Mouse (Mus musculus) adrenal gland, postnatal 4 days (tissue): ENCODE results near the gene Fbxw4. TPM values are rescaled to one million over a fixed set of nuclear protein-coding genes. Genes with fewer than 3 reads are reported as not detected.

Experiments used
- DNase-seq, 2 experiments: peaks; one replicate each; pipeline ENCODE4 v3.0.0; 2021 to 2022; ENCODE audit warnings: low spot score in 2 of 2, mixed read lengths in 2 of 2
- total RNA-seq, 2 experiments: library from RNA; stranded (reverse); gene quantifications; 2 replicates each; pipeline ENCODE4 v1.2.3; 2021

Gene Fbxw4
- total RNA-seq, 2 experiments from 2014 or later = 29.3 to 31.6 TPM

DNA sequence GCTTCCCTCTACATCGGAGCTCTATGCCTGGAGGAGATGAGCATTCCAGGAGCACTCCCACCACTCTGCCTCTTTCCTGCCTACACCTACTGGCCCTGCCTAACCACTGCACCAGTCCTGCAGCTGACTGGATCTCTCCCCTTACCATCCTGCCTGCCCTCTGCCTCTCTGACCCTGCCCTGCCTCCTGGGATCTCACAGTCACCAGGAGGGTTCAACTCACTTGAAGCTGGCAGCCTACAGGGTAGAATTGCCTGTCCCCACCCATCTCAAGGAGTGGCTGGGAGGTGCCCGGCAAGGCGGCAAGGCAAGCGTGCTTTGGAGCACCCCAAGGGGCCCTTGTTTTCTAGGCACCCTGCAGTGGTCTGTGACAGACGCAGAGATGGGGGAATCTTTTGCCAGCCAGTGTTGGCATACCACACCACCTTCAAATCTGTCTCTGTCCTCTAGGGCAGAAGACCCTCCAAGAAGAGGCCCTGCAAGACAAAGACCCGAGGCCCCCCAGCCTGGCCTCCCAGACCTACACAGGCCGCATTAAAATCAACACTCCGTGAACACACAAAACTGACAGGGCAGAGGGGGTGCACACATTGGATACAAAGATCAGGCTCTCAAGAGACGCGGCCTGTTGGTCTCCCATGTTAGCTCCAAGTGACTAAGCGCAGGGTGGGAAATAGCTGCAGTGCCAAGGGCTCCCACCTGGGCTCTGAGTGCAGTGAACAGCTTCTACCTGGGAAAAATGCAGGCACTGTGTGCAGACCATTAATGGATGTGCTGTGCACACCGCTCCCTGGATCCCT is 44.5 kb downstream of the Fbxw4 start:
- DNase-seq = no peak

DNA sequence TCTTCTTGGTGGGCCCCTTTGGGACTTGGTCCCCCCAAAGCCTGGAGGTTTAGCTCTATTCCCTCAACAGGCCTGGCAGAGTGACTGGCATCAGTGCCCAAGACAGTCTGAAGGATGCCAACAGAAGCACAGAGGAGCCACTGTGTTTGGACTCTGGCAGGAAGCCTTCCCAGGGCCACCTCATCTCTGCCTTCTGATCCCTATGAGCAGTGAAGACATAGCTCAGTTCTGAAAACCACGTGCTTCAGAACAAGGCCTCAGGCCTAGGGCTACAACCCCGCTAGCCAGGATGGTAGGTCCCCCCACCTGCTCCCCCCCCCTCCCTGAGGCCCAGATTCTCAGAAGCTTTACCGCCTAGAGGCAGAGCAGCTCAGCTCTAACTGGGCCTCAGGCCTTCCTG is 45.2 kb downstream of the Fbxw4 start:
- DNase-seq = no peak

DNA sequence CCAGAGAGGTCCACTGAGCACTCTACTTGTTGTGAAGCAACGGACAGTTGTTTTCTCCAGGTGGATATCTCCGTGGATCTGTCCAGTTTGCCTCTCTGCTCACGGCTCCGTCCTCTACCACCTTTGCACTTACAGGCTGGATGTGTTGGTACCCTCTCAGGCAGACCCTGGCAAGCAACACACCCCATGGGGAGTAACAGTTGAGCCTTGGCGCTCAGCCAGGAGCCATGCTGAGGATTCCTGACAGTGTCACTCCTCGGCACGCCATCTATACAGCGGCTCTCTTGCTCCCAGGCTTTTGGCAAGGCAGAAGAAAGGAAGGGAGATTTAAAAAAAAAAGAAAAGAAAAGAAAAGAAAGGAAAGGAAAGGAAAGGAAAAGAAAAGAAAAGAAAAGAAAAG is 45.7 kb downstream of the Fbxw4 start:
- DNase-seq = no peak

DNA sequence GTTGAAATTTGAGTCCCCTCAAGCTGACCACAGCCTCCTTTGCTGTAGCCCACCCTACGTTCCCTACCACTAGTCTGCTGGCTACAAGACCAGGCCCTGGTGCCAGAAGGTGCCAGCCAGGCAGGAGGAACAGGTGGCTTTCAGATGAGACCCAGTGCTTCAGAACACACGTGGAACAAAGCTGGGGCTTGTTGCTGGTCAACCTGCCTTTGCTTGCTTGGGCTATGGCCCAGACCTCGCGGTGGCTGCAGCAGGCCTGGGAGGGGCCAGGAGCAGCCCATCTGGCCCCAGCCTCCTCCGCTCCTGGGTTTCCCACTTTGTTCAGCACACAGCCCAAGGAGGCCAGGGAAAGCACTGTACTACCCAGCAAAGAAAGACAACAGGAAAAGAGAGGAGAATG is 49.3 kb downstream of the Fbxw4 start:
- DNase-seq = no peak

DNA sequence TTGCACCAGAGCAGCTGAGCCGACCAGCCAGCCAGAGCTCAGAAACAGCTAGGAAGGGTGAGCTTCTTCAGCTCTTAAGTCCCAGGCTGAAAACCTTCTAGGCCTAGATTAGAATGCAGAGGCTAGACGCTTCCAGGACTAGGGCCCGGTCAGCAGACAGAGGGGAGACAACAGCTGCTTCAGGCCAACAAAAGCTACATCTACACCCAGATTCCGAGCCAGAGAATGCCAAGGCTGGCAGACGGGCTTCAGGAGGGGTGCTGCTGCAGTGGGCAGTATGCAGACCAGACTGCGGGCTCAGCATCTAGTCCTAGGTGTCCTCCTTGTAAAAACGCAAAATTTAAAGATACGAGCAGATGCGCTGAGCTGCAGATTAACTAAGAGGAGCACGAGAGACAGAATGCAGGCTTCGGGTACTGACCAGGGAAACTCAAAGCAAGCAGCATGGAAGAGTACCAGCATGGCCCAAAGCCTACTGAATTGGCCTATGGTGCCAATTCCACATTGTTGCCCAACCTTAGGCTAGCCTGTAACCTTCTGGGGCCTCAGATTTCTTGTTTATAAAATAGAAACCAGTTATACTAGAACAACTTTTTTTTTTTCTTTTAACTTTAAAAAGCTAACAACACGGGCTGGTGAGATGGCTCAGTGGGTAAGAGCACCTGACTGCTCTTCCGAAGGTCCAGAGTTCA is 51.3 kb downstream of the Fbxw4 start:
- DNase-seq = no peak

DNA sequence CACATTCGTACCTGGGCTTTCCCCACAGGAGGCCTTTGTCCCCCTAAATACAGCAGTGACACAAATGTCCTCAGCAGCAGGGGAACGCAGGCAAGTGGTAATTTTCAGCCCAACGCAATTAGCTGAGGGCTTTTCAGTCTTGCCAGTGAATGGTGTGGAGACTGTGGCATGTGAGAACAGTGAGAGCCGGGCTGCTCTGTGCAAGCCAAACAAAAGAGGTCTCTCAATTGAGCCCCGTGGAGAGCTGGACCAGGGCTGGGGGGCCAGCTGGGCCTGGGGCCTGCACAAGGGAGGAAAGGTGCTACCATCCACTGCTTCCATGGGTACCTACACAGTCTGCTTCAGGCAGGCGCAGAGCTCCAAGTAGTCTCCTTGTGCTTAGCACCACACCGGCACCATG is 52.6 kb downstream of the Fbxw4 start:
- no peak for DNase-seq

DNA sequence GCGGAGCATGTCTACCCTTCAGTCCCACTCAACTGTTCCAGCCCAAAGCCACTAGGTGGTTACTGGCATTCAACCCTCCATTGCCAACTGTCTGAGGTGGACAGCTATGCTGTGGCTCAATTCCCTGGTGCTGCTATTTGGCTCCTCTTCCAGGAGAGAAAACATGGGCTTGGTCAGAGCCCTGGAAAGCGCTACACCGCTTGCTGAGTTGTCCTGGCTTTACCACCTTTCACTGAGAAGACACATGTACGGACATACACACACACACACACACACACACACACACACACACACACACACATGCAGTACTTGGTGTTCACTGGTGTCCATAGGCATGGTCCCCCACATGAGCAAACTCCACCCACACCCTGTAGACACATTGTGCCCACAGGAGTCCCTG is 53.4 kb downstream of the Fbxw4 start:
- no peak for DNase-seq

DNA sequence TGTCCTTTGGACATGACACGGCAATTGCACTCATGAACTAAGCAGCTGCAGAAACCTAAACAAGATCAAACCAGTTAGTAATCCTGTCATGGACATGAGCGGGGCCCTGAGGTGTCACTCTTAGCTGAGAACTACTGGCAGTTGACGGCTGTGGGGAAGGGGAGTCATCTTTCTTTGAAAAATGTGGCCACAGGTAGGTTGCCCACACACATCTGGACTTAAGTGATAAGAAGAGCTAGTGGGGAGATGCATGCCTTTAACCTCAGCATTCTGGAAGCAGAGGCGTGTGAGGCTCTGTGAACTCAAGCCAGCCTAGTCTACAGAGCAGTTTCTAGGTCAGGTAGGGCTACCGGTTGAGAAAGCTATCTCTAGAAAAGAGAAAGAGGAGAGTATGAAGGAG is 57.5 kb downstream of the Fbxw4 start:
- no peak for DNase-seq

DNA sequence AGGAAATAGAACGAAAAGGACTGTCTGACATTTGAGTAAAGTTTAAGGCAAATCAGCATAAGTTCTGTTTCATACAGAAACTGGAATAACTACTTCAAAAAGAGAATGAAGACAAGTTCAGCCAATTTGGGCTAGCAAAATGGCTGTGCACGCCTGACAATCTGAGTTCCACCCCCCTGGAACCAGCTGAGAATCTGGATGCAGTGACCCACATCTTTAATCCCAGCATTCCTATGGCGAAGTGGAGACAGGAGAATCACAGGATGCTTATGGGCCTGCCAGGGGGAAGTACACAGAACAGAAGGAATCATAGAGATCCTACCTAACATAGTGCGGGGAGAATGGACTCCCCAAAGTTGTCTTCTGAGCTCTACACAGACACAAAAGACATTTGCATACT is 63.0 kb downstream of the Fbxw4 start:
- DNase-seq = no peak

DNA sequence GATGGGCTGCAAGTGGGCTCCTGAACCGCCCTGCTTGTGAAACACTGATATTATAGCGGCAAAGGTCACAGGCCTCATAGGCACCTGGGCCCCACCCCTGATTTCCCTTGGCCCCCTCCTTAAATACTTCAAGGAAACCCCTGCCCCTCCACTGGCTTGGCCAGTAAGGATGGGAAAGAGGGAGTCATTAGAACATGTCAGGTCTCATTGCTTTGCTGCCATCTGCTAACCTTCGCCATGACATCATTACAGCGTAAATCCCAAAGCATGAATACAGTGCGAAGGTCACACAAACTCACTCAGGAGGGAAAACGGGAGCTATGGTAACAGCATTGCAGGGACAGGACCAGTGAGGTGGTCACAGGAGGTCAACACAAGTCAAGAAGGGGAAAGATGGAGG is 63.7 kb downstream of the Fbxw4 start:
- no peak for DNase-seq

DNA sequence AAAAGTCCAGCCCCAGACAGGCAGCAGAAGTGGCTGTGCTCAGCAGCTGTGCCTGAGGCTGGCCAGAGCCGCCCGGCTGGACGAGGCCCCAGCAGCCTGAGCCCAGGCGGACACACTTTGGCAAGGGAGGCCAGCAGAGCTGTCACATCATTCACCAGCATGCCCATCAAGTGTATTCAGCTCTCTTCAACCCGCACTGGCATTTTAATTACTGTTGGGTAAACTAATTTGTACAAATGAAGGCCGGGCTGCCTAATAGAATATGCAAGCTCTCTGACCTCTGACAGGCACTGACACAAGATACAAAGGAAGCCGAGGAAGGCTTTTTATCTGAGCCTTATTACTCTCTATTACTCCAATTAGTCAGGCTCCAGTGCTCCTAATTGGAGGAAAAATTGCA is 64.1 kb downstream of the Fbxw4 start:
- no peak for DNase-seq

DNA sequence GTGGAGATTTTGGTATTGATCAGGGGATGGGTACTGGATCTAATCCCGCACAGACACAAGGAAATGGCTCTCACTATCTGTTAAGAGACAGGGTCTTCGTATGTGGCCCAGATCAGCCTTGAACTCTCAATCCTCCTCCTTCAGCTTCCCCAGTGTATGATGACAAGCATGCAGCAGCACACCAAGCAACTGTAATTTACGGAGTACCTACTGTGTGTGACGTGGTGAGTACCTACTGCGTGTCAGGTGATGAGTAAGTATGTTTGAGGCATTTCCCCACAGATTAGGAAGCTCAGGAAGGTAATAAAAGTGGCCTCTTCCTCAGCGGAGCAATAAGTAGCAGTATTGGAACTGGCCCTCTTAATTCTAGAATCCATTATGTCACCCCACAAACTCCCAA is 64.6 kb downstream of the Fbxw4 start:
- DNase-seq = no peak

DNA sequence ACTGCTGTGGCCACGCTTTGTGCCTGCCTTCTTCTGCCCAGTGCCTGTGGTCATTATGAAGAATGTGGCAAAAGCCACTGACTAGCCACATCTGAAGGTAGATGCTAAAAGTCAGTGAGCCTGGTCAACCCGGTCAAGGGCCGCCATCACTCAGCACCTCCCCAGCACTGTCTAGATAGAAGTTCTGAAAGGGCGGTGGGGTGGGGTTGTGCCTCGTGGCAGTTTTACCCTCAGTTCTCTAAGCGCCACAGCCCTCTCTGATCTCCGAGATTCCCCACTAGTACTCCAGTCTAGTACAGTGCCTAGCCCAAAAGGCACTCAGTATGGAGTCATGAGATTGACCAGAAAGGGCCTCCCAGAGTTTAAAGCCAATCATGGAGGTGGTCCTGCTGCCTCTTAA is 66.0 kb downstream of the Fbxw4 start:
- DNase-seq = no peak

DNA sequence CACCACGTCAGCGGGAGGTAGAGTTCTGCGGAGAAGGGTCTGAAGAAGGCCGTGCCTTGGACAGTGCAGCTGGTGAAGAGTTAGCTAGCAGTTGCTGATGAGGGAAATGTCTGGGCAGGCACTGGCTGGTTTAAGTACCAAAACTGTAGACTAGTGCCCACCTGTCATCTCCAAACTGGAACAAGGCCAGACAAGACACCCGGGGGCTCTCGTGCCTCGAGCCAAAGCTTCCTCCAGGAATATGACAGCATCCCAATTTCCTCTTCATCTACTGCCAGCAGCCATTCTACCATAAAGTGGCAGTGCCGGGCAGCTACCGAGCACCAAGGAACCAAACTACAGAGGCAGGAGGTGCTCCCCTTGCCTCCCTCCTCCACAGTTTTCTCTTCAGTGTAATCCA is 67.2 kb downstream of the Fbxw4 start:
- DNase-seq = no peak

DNA sequence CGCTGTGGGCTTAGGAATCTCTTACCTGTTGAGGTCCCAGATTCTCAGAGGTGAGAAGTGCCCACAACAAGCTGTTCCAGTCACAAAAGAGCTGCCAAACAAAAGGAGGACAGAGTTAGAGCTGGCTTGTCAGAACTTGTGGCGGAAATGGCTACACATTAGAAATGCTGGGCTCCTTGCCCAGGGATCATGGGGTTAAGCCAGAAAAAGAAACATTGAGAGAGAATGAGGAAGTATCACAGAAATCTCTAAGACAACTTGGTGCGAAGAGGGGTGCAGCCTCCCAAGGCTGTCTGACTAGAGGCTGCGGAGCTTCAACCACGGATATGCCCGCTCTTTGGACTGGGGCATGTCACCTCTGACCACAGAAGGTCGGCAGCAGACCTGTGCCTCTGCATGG is 68.4 kb downstream of the Fbxw4 start:
- no peak for DNase-seq

DNA sequence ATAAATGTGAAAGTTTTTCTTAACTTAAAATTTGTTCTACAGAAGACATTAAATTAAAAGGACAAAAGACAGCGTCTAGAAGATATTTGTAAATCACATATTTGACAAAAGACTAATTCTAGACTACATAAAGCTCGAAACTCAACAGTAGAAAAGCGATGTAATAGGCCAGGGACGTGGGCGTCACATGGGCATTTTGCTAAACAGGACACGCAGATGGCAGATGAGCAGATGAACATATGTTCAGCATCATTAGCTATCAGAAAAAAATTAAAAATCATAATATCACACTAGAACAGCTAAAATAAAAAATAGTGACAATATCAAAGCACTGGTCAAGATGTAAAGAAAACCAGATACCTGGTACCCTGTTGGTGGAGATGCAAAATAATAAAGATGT is 70.4 kb downstream of the Fbxw4 start:
- no peak for DNase-seq

DNA sequence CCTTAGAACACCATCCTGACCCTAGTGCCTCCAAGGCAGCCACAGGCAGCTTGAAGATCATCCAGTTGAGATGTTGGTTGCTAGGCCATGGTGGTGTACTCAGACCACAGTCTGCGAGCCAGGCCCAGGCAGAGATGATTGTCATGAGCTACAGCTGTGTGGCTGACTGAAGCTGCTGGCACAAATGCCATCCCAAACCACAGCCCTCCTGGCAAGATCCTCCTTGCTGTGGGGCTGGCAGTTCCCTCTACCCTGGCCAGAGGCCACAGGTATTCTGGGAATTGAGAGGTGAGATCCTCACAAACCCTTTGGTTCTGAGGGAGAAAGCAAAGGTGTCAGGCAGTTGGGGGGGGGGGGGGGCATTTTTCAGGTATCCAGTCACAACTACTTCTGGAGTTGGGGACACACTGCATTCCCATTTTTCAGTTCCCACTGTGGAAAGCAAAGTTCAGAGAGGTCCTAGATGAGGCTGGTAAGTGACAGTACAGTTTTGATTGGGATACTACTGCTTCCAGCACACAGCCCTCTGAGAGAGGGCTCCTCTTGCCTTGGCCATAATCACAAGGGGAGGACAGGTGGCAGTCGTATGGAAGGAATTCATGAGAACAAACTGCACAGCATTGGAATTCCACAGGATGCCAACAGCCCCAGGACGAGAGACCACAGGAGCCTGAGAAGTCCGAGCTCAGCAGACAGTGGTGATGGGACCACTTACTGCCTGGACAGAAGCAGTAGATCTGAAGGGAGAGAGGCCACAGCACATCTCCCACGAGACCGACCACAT is 72.4 kb downstream of the Fbxw4 start:
- no peak for DNase-seq

DNA sequence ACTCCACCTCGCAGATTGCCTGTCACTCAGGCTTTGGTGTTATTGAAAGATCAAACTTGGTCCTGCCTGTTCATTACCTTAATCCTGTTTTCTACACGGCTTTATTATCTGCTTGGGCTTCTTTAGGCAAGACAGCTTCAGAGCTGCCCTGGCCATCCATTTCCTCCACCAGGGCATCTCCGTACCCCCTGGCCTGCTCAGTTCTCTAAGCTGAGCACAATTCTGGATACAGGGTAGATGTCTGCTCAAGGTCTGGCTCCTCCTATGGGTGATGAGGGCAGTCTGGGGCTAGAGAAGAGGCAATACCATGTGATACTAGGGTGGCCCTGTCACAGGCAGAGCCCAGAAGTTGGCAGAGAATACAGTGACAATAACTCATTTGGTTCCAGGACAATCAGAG is 73.3 kb downstream of the Fbxw4 start:
- DNase-seq = no peak

DNA sequence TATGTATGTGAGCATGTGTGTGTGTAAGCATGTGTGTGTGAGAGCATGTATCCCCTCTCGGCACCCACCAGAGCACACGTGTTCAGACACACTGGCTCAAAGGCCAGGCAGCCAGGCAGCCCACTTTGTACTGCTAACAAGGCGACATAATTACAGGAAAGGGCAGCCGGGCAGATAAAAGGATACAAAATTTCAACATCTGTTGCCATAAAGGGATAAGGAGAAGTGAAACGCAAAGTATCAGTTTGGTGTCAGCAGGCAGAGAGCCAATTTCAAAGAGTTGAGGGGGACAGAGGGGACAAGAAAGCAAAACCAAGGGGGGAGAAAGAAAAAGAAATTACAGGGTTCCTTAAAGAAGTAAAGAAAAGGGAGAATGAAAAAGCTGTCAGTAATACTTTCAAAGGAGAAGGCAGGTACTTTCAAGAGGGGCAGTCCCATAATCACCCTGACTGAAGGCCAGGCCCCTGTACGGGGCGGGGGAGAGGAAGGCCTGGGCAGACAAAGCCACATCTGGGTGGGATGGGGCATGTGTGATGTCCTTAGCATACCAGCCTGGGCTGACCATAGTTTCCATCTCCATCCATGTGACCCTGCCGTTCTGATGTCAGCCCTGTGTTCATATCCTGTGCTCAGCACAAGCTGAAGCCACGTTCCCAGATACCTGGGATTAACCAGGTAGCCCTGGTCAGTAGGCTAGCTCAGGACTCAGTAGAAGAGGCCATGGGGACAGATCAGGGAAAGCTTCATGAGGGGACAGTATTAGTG is 75.1 kb downstream of the Fbxw4 start:
- DNase-seq = no peak

DNA sequence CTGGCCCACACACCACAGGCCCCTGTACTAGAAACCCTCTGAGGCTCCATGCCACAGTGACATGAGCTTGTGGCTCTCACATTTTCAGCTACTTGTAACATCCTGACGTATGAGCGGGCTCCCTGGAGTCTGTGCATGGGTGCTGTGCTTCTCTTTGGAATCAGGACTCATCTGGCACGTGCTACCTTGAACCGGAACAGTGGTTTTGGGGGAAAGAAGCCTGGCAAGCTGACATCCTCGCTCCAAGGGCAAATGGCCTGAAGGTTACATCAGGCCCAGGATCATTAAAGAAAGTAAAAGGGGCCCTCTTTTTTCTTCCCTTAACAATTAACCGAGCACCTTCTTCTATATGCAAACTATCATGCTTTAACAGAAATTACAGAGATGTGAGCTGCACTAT is 77.0 kb downstream of the Fbxw4 start:
- no peak for DNase-seq

DNA sequence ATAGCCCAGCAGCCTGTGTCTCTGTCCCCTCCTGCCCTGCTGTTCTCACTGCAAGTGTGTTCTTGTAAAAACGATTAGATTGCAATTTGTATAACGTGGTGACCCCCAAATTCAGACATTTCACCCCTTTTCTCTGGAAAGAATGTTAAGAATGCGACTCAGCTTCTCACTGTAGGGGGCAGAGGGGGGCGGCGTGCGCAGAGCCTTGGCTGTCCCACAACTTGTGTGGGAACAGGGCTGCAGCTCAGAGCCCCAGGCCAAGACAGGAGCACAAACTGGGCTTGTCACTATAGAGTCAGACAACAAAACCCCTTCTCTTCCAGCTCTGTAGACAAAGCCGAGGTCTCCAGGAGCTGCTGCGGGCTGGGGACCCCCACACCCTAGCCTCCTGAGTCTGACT is 78.0 kb downstream of the Fbxw4 start:
- no peak for DNase-seq

DNA sequence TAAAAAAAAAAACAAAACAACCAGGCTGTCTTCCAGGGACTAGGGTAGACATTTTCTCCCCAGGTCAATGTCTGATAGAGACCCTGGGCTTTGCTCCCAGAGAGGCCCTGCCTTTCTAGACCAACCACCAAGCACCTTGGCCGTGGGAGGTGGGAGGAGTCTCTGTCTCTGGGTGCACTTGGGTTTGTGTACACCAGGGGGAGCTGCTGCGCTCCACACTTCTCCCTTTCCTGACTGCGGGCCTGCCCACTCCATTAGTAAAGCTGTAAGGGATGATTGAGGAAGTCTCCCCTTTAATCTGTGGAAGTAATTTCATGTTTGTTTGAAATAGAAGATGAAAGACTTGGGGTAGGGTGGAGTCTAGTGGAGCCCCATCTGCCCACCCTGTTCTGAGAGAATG is 78.9 kb downstream of the Fbxw4 start:
- DNase-seq = no peak
